Mouse (Mus musculus) liver, embryonic 16.5 days (tissue): ENCODE data around the gene Sync. TPM values are rescaled to one million over a fixed set of nuclear protein-coding genes. Genes with fewer than 3 reads are reported as not detected.
A peak's percentile ranks its signal among the peaks of the same experiment; 100 is the strongest.

ENCODE experiments used
- ATAC-seq: fragments of 200-750 bp; cut with Nextera tagmentation; 2 replicates; pipeline ENCODE4 v1.8.0; 2017; ENCODE audit warnings: low read depth, mild to moderate bottlenecking, moderate number of reproducible peaks, moderate library complexity
- H3K27ac ChIP-seq: fragments of 300-500 bp; sonication (generic); 2 replicates; pipeline ENCODE4 v1.5.1; 2014; ENCODE audit warnings: mild to moderate bottlenecking, low read length
- H3K27me3 ChIP-seq: fragments of 300-500 bp; sonication (generic); 2 replicates; pipeline ENCODE4 v1.6.1; 2014; ENCODE audit warnings: low read depth, low read length, mixed read lengths; ENCODE audit not compliant: control insufficient read depth, insufficient read depth
- H3K36me3 ChIP-seq: fragments of 300-500 bp; sonication (generic); 2 replicates; pipeline ENCODE4 v1.6.1; 2014; ENCODE audit warnings: mild to moderate bottlenecking; ENCODE audit not compliant: control insufficient read depth, insufficient read depth
- H3K4me1 ChIP-seq: fragments of 300-500 bp; sonication (generic); 2 replicates; pipeline ENCODE4 v1.6.1; 2014; ENCODE audit warnings: low read depth, low read length, mixed read lengths; ENCODE audit not compliant: control insufficient read depth
- H3K4me2 ChIP-seq: fragments of 300-500 bp; sonication (generic); 2 replicates; pipeline ENCODE4 v1.6.1; 2014; ENCODE audit warnings: low read depth, low read length, mixed read lengths
- H3K4me3 ChIP-seq: fragments of 300-500 bp; sonication (generic); 2 replicates; pipeline ENCODE4 v1.5.1; 2014; ENCODE audit warnings: low read depth, mild to moderate bottlenecking, low read length
- H3K9ac ChIP-seq: fragments of 300-500 bp; sonication (generic); 2 replicates; pipeline ENCODE4 v1.6.1; 2014; ENCODE audit warnings: low read depth, low read length
- H3K9me3 ChIP-seq: fragments of 300-500 bp; sonication (generic); replicated peaks from 2 replicates; pipeline ENCODE4 v1.6.1; 2016; ENCODE audit warnings: low read length; ENCODE audit not compliant: control insufficient read depth
- WGBS: fragments of 180-500 bp; shearing (Covaris S2); extraction: QIAGEN DNeasy Blood & Tissue Kit; methylation state at CpG from one replicate; pipeline ENCODE4 v1.1.7; 2014; ENCODE audit not compliant: insufficient replicate concordance; 5-methylcytosine and 5-hydroxymethylcytosine counted together
- polyA plus RNA-seq: library from polyadenylated mRNA; unstranded; fragments of >200 nt; fragmentation: Nextera tagmentation; extraction: Ambion mirVana; gene quantifications from 2 replicates; pipeline ENCODE4 v1.2.1, GENCODE M21; 2015

Sync gene
- polyA plus RNA-seq: 0.13 and 0.33 TPM in 2 replicates

DNA sequence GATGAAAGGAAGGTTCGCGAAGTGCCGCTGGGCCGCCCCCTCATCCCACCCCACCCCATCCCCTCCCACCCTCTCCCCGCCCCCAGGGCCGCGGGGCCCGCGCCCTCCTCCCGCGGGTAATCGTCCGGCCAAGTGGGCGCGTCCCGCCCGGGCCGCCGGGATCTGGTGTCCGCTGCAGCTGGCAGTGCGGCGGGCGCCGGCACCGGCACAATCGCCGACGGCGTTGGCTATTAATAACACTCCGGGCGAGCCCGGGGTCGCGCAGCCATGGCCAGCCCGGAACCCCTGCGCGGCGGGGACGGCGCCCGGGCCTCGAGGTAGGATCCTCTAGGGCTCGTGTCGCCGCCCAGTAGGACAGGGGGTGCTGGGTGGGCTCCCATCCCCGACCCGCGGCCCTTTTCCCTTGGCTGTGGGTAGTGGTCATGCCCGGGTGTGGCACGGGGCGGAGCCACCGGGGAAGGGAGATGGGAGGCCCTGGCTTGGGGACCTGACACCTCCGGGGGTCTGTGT lies at the start of gene Sync:
Sync (plus strand) TSS at position 146 of the 510 bp plus-strand sequence.
- H3K27ac ChIP-seq: no peak within 1 kb of the TSS
- peaks cover 36% of the 10 kb centered on the region for H3K27me3 ChIP-seq
- peak within 1 kb of the TSS; percentile 52 for H3K4me3 ChIP-seq
- H3K9me3 ChIP-seq: no peaks in the 10 kb centered on the region
- ATAC-seq: peak; percentile 24; the same call in 1 of the 2 replicates
- H3K36me3 ChIP-seq: no peaks in the 10 kb centered on the region
- H3K9ac ChIP-seq: peak within 1 kb of the TSS; percentile 52
- H3K4me2 ChIP-seq: peak within 1 kb of the TSS; percentile 83
- H3K4me1 ChIP-seq: peaks cover 10% of the 10 kb centered on the region
- 1% methylated on average over 46 of the region's 53 CpGs for WGBS

DNA sequence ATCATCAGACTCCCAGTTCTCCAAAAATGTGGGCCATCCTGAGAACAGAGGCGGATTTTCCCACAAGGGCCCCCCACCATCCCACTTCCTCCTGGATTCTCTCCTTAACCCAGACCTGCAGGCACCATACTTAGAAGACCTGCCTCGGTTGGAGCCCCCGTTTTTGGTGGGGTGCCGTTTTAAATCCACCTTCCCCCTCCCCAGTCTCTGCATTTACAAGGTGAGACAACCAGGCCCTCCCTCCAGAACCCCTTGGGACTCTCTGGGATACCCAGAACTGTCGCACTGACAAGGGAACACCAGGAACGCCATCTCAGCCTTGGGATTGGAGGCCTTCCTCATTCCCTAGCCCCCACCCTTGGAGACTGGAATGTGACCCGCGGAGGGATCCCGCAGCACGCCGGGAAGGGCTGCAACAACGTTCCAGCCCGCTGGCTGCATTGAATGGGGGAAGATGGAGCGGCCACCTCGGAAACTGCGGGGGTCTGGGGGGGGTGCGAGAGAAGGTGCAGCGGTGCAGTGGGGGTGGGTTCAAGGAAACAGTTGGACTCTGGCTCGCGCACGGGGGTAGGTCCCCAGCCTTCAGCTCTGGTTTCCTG lies 49.5 kb upstream of the Sync start:
- Histone ChIP-seq H3K27ac (no peak overlapping the region), H3K4me2 (no peak overlapping the region; the same call in 1 of the 2 replicates), H3K36me3 (no peaks in the 10 kb centered on the region), H3K4me3 (no peak overlapping the region), H3K9me3 (no peaks in the 10 kb centered on the region), H3K4me1 (peaks cover 50% of the 10 kb centered on the region), H3K27me3 (peaks cover 31% of the 10 kb centered on the region), H3K9ac (no peak overlapping the region)
- WGBS: 23% methylated on average over 21 of the region's 21 CpGs
- no peak for ATAC-seq

DNA sequence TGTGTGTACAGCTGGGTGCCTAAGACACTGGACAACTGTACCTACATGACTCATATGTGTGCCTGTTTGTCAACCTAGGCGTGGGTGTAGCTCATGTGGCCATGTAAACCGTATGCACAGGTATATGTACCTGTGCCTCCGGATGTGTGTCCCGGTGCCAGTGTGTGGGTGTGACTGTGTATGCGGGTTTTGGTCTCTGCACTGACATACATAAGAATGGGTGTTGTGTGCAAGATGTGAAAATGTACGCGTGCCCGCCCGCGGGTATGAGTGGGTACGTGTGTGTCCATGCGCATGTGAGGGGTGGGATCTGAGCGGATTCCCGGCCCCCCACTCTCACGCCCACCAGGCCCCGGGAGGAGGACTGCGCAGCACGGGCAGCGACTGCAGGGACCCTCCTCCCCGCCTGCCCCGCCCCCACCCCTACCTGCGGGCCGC lies 48.8 kb upstream of the Sync start:
- H3K9ac ChIP-seq: peak overlapping the region; percentile 60; the same call in 1 of the 2 replicates
- H3K27me3 ChIP-seq: peaks cover 31% of the 10 kb centered on the region
- H3K4me3 ChIP-seq: peak overlapping the region; percentile 67
- H3K4me2 ChIP-seq: peak overlapping the region; percentile 97
- peaks cover 47% of the 10 kb centered on the region for H3K4me1 ChIP-seq
- H3K9me3 ChIP-seq: no peaks in the 10 kb centered on the region
- WGBS: under 1% methylated on average over 23 of the region's 23 CpGs
- no peaks in the 10 kb centered on the region for H3K36me3 ChIP-seq
- no peak for ATAC-seq
- H3K27ac ChIP-seq: no peak overlapping the region

DNA sequence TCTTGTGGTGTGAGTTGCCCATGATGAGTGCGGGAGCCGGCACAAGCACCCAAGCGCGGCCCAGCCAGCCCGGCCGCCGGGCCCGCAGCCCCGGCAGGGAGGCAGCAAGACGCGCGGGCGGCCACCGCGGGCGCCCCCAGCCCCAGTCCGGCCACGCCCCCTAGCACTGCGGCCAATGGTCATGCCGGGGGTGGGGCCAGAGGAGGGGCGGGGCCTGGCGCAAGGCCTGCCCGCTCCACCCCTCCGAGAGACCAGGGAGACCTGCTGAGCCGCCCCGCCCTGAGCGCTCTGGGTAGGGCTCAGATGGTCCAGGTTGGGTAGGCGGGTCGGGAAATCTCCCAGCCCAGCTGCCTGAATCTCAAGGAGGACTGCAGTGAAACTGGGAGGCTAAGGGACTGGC lies 48.3 kb upstream of the Sync start:
- peak overlapping the region; percentile 67 for H3K4me3 ChIP-seq
- WGBS: 1% methylated on average over 18 of the region's 29 CpGs
- peaks cover 46% of the 10 kb centered on the region for H3K4me1 ChIP-seq
- no peak overlapping the region for H3K27ac ChIP-seq
- peaks cover 31% of the 10 kb centered on the region for H3K27me3 ChIP-seq
- H3K4me2 ChIP-seq: peak overlapping the region; percentile 97
- peak; percentile 76 for ATAC-seq
- no peaks in the 10 kb centered on the region for H3K36me3 ChIP-seq
- peak overlapping the region; percentile 60; the same call in 1 of the 2 replicates for H3K9ac ChIP-seq
- H3K9me3 ChIP-seq: no peaks in the 10 kb centered on the region

DNA sequence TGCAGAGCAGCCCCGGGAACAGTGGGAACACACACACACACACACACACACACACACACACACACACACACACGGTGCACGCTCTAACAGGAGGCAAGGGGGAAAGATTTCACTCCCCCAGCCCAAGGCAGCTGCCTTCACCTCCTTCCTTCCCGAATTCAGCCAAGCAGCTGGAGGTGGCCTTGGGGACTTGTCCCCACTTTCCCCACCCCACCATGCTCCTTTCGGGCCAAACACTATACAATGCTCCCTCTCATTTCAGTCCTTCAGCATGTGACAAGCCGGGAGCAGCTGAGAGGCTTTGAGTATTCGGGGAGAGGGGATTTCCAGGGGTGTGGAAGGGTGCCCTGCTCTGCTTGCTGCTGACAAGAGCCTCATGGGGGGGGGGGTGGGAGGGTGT lies 45.5 kb upstream of the Sync start:
- Histone ChIP-seq H3K36me3 (no peaks in the 10 kb centered on the region), H3K27me3 (peaks cover 47% of the 10 kb centered on the region), H3K27ac (no peak overlapping the region), H3K4me2 (no peak overlapping the region), H3K4me1 (peaks cover 32% of the 10 kb centered on the region), H3K9me3 (no peaks in the 10 kb centered on the region), H3K9ac (no peak overlapping the region), H3K4me3 (no peak overlapping the region)
- no peak for ATAC-seq
- 51% methylated on average over 7 of the region's 7 CpGs for WGBS

DNA sequence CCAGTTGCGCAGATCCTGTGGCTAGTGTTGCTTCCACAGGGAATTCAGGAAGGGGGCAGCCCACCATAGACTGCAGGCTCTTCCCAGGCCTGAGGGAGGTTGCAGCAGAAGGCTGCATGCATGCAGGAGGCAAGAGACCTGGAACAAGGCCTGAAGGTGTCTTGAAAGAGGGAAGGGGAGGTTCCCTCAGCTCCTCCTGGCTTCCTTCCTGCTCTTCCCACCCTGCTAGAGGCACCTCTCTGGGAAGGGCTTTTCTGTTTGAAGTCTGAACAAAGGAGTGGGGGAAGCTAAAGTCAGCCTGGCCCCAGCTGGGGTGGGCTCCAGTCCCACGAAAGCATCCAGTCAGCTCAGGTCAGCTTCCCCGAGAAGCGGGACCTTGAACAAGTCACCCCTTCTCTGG lies 45.1 kb upstream of the Sync start:
- Histone ChIP-seq H3K9me3 (no peaks in the 10 kb centered on the region), H3K4me3 (no peak overlapping the region), H3K4me1 (peaks cover 28% of the 10 kb centered on the region), H3K36me3 (no peaks in the 10 kb centered on the region), H3K9ac (no peak overlapping the region), H3K4me2 (no peak overlapping the region), H3K27me3 (peaks cover 50% of the 10 kb centered on the region), H3K27ac (no peak overlapping the region)
- ATAC-seq: no peak
- 70% methylated on average over 4 of the region's 4 CpGs for WGBS

DNA sequence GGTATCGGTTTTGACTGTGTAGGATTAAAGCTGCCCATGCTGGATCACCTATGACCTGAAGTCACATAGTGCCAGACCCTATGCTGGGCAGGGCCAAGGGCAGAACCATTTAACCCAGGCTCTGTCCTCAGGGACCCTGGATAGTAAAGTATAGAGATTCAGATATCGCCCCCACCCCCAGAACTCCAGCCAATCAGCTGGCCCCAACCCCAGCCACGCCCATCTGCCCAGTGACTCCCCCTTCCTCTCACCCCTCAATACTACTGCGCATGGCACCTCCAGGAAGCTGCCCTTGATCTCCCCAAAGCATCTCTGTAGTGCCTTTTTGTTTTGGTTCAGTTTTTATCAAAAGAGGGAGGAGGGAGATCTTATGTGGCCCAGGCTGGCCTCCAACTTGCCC lies 44.7 kb upstream of the Sync start:
- Histone ChIP-seq H3K4me3 (no peak overlapping the region), H3K9me3 (no peaks in the 10 kb centered on the region), H3K4me1 (peaks cover 28% of the 10 kb centered on the region), H3K27me3 (peaks cover 50% of the 10 kb centered on the region), H3K4me2 (no peak overlapping the region), H3K36me3 (no peaks in the 10 kb centered on the region), H3K27ac (no peak overlapping the region), H3K9ac (no peak overlapping the region)
- WGBS: 43% methylated on average over 4 of the region's 4 CpGs
- ATAC-seq: no peak

DNA sequence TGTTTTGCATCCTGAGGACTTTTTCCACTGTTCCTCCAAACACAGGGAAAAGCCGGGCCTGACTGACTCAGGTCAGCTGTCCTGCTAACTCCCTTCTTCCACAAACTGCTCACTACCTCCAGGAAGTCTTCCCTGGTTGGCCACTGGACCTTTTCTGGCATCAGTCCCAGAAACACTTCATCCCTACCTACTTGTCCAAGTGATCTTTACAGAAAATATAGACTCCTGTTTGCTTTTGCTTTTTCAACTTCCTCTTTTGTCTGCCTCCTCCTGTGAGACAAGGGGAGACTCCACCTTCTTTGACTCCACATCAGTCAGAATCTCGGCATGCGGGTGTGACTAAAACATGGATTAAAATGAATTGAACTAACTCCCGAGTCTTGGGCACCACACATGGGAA lies 42.6 kb upstream of the Sync start:
- Histone ChIP-seq H3K27me3 (peaks cover 50% of the 10 kb centered on the region), H3K9me3 (no peaks in the 10 kb centered on the region), H3K9ac (no peak overlapping the region), H3K36me3 (no peaks in the 10 kb centered on the region), H3K27ac (no peak overlapping the region), H3K4me3 (no peak overlapping the region), H3K4me2 (no peak overlapping the region), H3K4me1 (peaks cover 24% of the 10 kb centered on the region)
- no peak for ATAC-seq
- 17% methylated on average over 4 of the region's 4 CpGs for WGBS
